Mouse (Mus musculus) Patski (cell line): Measurements from ENCODE around the gene Jmjd1c. TPM values are rescaled to one million over a fixed set of nuclear protein-coding genes. Genes with fewer than 3 reads are reported as not detected.
A peak's percentile ranks its signal among the peaks of the same experiment; 100 is the strongest.

Source experiments
- ATAC-seq: fragments of 100-300 bp; one replicate; pipeline ENCODE4 v1.8.0; 2021
- CTCF ChIA-PET: fragments of 350-600 bp; sonication (Branson Sonifier 250); formaldehyde crosslinking; loops from one replicate; lab custom pipeline; 2022; ENCODE audit warnings: inconsistent platforms; lab: Charles Lee
- POLR2A ChIA-PET: fragments of 350-600 bp; sonication (Branson Sonifier 250); formaldehyde crosslinking; loops from one replicate; lab custom pipeline; 2022; ENCODE audit warnings: antibody characterized with exemption, inconsistent platforms; lab: Charles Lee
- DNase-seq: peaks from one replicate; pipeline ENCODE4 v3.0.0-alpha.2; 2011; ENCODE audit warnings: low read depth, low spot score
- H3K27me3 ChIP-seq: fragments of 371-371 bp; one replicate; pipeline ENCODE4 v1.5.1; 2021
- CTCF ChIP-seq: fragments of 100-300 bp; IDR thresholded peaks from one replicate; pipeline ENCODE4 v1.5.1; 2021
- in situ Hi-C: fragments of 300-500 bp; cut with MboI; formaldehyde crosslinking; loops from 3 replicates; pipeline ENCODE4 v1.11.1; 2018; ENCODE audit warnings: low pct_unique_long_range_greater_than_20kb, mixed read lengths
- polyA plus RNA-seq: library from polyadenylated mRNA; unstranded; gene quantifications from one replicate; pipeline ENCODE4 v1.2.3, GENCODE M21; 2021

Gene Jmjd1c
- polyA plus RNA-seq, 1 experiment from 2014 or later, result 26.1 TPM

- H3K27me3 ChIP-seq, result no peaks in the 10 kb centered on the region
- in situ Hi-C loops, result no loop called here
- ChIA-PET CTCF (interaction anchor here (0.9 kb wide), 1 partner anchor 14 kb away, joined by 3 read pairs; no protein-coding TSS in a partner anchor), POLR2A (no interaction called here)
- TF ChIP-seq CTCF, result no peak
- ATAC-seq, result no peak
- DNase-seq, result no peak
Measured at GRCm38 (mm10) chr10:67201769-67202168, 105.8 kb downstream of the Jmjd1c start.

DNA sequence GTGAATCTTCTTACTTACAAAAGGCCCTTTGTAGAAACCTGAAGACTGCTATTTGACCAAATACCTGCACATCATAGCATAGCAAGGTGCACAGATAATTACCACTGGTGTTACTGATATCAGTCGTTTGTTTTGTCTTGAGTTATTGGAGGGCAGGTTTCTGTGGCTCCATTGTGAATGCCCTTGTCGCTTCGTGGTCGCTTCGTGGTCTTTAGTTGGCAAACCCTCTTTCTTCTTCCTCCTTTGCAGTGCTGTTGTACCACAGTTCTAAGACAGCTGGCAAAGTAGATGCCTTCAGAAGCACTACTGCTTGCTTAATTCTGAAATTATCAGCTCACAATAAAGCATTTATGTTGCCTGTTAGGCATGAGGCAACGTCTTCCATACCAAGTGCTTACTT lies 106.5 kb downstream of the Jmjd1c start:
- ATAC-seq (no peak), DNase-seq (no peak)
- ChIA-PET POLR2A (no interaction called here), CTCF (no interaction called here)
- H3K27me3 ChIP-seq, result no peaks in the 10 kb centered on the region
- in situ Hi-C loops, result no loop called here
- no peak for TF ChIP-seq CTCF

DNA sequence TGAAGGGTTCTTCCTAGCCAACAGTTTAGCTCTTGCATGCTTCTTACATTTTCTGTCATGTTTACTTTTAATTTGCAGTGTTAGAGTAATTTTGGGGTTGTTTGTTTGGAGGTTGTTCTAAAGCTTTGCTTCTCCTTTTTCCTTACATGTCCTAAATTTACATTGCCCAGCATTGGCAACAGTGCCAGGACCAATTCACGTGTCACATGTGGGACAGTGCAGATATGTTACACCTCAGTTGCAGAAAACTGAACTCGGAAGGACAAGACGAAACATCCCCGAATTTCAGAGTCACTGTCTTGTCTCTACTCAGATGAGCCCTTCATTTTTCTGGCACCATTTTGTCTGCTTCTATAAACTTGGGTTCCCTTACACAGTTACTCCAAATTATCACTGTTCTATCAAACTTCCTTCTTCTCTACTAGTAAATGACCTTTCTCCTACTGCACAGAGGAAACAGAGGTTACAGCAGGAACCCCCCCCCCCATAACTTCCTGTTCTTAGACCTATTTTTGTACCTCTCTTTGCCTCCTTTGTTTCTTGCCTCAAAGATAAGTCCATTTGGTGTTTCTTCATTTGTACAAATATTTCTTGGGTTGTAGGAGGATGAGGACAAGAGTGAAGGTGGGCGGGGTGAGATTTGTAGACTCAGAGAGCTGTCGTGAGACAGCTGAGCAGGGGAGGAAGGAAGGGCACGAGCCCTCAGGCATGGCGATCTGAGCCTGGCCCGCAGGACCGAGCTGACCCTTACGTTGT lies 108.9 kb downstream of the Jmjd1c start:
- ChIA-PET POLR2A (no interaction called here), CTCF (interaction anchor here (1.2 to 2.3 kb wide), 3 partner anchors 10 to 15 kb away, joined by 5 to 7 read pairs (median 6); no protein-coding TSS in a partner anchor)
- no peaks in the 10 kb centered on the region for H3K27me3 ChIP-seq
- no peak for DNase-seq
- no peak for ATAC-seq
- in situ Hi-C loops, result no loop called here
- TF ChIP-seq CTCF, result no peak

DNA sequence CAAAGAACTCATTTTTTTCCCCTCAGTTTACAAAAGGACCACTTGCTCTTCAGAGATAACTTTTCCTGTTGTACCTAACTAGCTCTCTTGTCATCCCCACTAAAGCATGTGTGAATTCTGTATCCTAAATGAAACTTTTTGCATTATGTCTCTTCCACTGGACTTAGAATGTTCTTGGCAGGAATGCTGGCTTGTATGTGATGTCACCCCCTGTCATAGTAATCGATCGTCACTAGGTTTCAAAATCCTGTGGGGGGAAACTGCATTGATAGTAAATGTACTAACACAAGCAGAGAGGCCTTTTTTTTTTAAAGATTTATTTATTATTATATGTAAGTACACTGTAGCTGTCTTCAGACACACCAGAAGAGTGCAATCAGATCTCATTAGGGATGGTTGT lies 112.0 kb downstream of the Jmjd1c start:
- in situ Hi-C loops, result no loop called here
- no peak for TF ChIP-seq CTCF
- CTCF ChIA-PET, result interaction anchor here (1.0 kb wide), 1 partner anchor 22 kb away, joined by 4 read pairs; no protein-coding TSS in a partner anchor
- DNase-seq (no peak), ATAC-seq (no peak)
- no peaks in the 10 kb centered on the region for H3K27me3 ChIP-seq
- POLR2A ChIA-PET, result interaction anchor here (1.2 kb wide), 1 partner anchor 19 kb away, joined by 3 read pairs; no protein-coding TSS in a partner anchor

GRCm38 (mm10) chr10:67209916-67210675 lies 114.2 kb downstream of the Jmjd1c start:
- ChIA-PET POLR2A (no interaction called here), CTCF (interaction anchor here (1.0 to 2.1 kb wide), 3 partner anchors 11 to 24 kb away, joined by 3 to 5 read pairs (median 3); no protein-coding TSS in a partner anchor)
- TF ChIP-seq CTCF, result no peak
- DNase-seq, result no peak
- no peak for ATAC-seq
- in situ Hi-C loops, result no loop called here
- no peaks in the 10 kb centered on the region for H3K27me3 ChIP-seq

DNA sequence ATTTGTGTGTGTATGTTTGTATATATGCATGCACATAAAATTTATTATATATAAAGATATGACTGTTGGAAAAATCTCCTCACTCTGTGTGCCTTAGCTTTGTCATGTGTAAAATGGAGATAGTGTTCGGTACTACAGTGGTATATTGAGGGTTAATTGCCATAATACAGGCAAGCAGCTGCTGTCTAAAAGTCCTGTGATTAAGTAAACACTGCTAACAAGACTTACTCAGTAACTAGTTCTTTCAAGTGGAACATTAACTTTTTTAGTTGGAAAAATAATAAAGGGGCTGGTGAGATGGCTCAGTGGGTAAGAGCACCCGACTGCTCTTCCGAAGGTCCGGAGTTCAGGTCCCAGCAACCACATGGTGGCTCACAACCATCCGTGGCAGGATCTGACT lies 116.1 kb downstream of the Jmjd1c start:
- no peak for ATAC-seq
- H3K27me3 ChIP-seq, result no peaks in the 10 kb centered on the region
- no peak for DNase-seq
- CTCF ChIA-PET, result interaction anchor here (1.0 to 1.4 kb wide), 2 partner anchors 10 to 510 kb away, joined by 3 read pairs; no protein-coding TSS in a partner anchor
- peak; percentile 14 for TF ChIP-seq CTCF
- POLR2A ChIA-PET, result no interaction called here
- in situ Hi-C loops, result no loop called here

DNA sequence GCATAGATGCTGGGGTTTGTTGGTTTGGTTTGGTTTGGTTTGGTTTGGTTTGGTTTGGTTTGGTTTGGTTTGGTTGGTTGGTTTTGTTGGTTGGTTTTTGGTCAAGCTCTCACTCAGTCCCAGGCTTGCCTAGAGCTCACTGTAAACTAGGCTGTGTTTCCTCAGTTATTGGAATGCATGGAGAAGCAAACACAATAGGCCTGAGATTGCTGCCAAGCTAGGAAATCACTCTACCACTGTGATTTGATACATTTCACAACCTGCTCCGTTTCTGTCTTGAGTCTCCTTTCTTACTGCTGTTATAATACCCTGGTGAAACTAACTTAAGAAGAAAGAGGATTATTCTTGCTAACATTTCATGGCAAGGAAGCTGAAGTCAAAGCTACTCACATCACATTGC lies 117.8 kb downstream of the Jmjd1c start:
- ChIA-PET POLR2A (no interaction called here), CTCF (no interaction called here)
- ATAC-seq, result no peak
- no peak for TF ChIP-seq CTCF
- no peaks in the 10 kb centered on the region for H3K27me3 ChIP-seq
- in situ Hi-C loops, result no loop called here
- DNase-seq, result no peak

- no peak for ATAC-seq
- no peak for DNase-seq
- H3K27me3 ChIP-seq, result no peaks in the 10 kb centered on the region
- no peak for TF ChIP-seq CTCF
- CTCF ChIA-PET, result interaction anchor here (1.2 to 2.0 kb wide), 2 partner anchors 9 to 22 kb away, joined by 3 to 6 read pairs; no protein-coding TSS in a partner anchor
- POLR2A ChIA-PET, result no interaction called here
- in situ Hi-C loops, result loop anchor here (5.0 kb wide), 1 partner anchor 308 kb away; no protein-coding TSS in a partner anchor
Measured at GRCm38 (mm10) chr10:67215133-67215532, 119.2 kb downstream of the Jmjd1c start.

GRCm38 (mm10) chr10:67216872-67217271 lies 120.9 kb downstream of the Jmjd1c start:
- no peak for DNase-seq
- peak; percentile 51 for TF ChIP-seq CTCF
- CTCF ChIA-PET, result interaction anchor here (0.8 to 2.0 kb wide), 3 partner anchors 11 to 364 kb away, joined by 3 to 6 read pairs (median 4); no protein-coding TSS in a partner anchor
- no peak for ATAC-seq
- H3K27me3 ChIP-seq, result no peaks in the 10 kb centered on the region
- in situ Hi-C loops, result loop anchor here (5.0 kb wide), 1 partner anchor 310 kb away; no protein-coding TSS in a partner anchor
- POLR2A ChIA-PET, result no interaction called here

GRCm38 (mm10) chr10:67218873-67219565 lies 123.1 kb downstream of the Jmjd1c start:
- ChIA-PET POLR2A (interaction anchor here (1.6 kb wide), 1 partner anchor 119 kb away, joined by 7 read pairs; no protein-coding TSS in a partner anchor), CTCF (interaction anchor here (1.0 to 1.5 kb wide), 2 partner anchors 13 to 308 kb away, joined by 3 to 4 read pairs; no protein-coding TSS in a partner anchor)
- in situ Hi-C loops, result loop anchor here (5.0 kb wide), 1 partner anchor 312 kb away; no protein-coding TSS in a partner anchor
- peak; percentile 85 for ATAC-seq
- no peaks in the 10 kb centered on the region for H3K27me3 ChIP-seq
- DNase-seq, result peak; percentile 38
- TF ChIP-seq CTCF, result no peak
